Mouse (Mus musculus) liver, embryonic 14.5 days (tissue): ENCODE measurements around the gene Zfp260. TPM values are rescaled to one million over a fixed set of nuclear protein-coding genes. Genes with fewer than 3 reads are reported as not detected.

Experiments
- ATAC-seq: fragments of 200-750 bp; cut with Nextera tagmentation; 2 replicates; pipeline ENCODE4 v1.8.0; 2017; ENCODE audit warnings: moderate number of reproducible peaks, mild to moderate bottlenecking, moderate library complexity; ENCODE audit not compliant: insufficient read depth
- DNase-seq, 3 experiments: peaks; one replicate each; pipeline ENCODE4 v3.0.0-alpha.2; 2012 to 2013; ENCODE audit warnings: low read depth in 3 of 3, low spot score in 3 of 3
- H3K27ac ChIP-seq: fragments of 300-500 bp; sonication (generic); 2 replicates; pipeline ENCODE4 v1.5.1; 2014; ENCODE audit warnings: moderate library complexity, mild to moderate bottlenecking, control low read depth, inconsistent platforms
- H3K27me3 ChIP-seq: fragments of 300-500 bp; sonication (generic); 2 replicates; pipeline ENCODE4 v1.6.1; 2014; ENCODE audit warnings: mild to moderate bottlenecking, low read length, moderate library complexity; ENCODE audit not compliant: control insufficient read depth, insufficient read depth
- H3K36me3 ChIP-seq: fragments of 300-500 bp; sonication (generic); replicated peaks from 2 replicates; pipeline ENCODE4 v1.6.1; 2014; ENCODE audit warnings: low read depth; ENCODE audit not compliant: control insufficient read depth, insufficient read depth
- H3K4me1 ChIP-seq, 2 experiments: fragments of 200-500 bp in 1 of 2; fragments of 300-500 bp in 1 of 2; sonication (generic) in 1 of 2; replicated peaks; 2 replicates each; pipeline ENCODE4 v1.6.1; 2012 to 2014; ENCODE audit warnings: antibody characterized with exemption in 1 of 2, inconsistent platforms in 1 of 2, low read length in 1 of 2; ENCODE audit not compliant: control insufficient read depth in 2 of 2, insufficient read depth in 2 of 2
- H3K4me2 ChIP-seq: fragments of 300-500 bp; sonication (generic); 2 replicates; pipeline ENCODE4 v1.6.1; 2014; ENCODE audit warnings: low read depth, mild to moderate bottlenecking, control low read depth, moderate library complexity
- H3K4me3 ChIP-seq, 2 experiments: fragments of 200-500 bp in 1 of 2; fragments of 300-500 bp in 1 of 2; sonication (generic) in 1 of 2; 2 replicates each; pipeline ENCODE4 v1.5.1; 2012 to 2014; ENCODE audit warnings: low read depth in 2 of 2, low read length in 2 of 2, mild to moderate bottlenecking in 2 of 2, control low read depth in 1 of 2, inconsistent platforms in 1 of 2, moderate library complexity in 1 of 2; ENCODE audit not compliant: insufficient read depth in 1 of 2
- H3K9ac ChIP-seq: fragments of 300-500 bp; sonication (generic); replicated peaks from 2 replicates; pipeline ENCODE4 v1.6.1; 2014; ENCODE audit warnings: mild to moderate bottlenecking, control low read depth, moderate library complexity
- H3K9me3 ChIP-seq: fragments of 300-500 bp; sonication (generic); 2 replicates; pipeline ENCODE4 v1.6.1; 2016; ENCODE audit warnings: low read length, mixed read lengths; ENCODE audit not compliant: control insufficient read depth
- CTCF ChIP-seq: IDR thresholded peaks from 2 replicates; pipeline ENCODE4 v1.5.1; 2016; ENCODE audit warnings: antibody characterized with exemption, low read depth, control low read depth
- EP300 ChIP-seq: IDR thresholded peaks from 2 replicates; pipeline ENCODE4 v1.6.1; 2016; ENCODE audit warnings: antibody characterized with exemption, low read depth
- WGBS: fragments of 180-500 bp; shearing (Covaris S2); extraction: QIAGEN DNeasy Blood & Tissue Kit; methylation state at CpG from one replicate; pipeline ENCODE4 v1.1.7; 2014; ENCODE audit not compliant: insufficient replicate concordance; 5-methylcytosine and 5-hydroxymethylcytosine counted together
- microRNA-seq: library from miRNA; unstranded; fragments of <30 nt; microRNA quantifications from one replicate; pipeline ENCODE4, GENCODE M21; 2016
- polyA plus RNA-seq, 2 experiments: library from polyadenylated mRNA; depleted of rRNA in 1 of 2; stranded (reverse) in 1 of 2; unstranded in 1 of 2; fragments of >200 nt; fragmentation: Nextera tagmentation in 1 of 2; extraction: Ambion mirVana in 1 of 2; gene quantifications; 2 replicates each; pipeline versions ENCODE4 v1.2.1 to v1.2.3; 2012 to 2014

Gene Zfp260
- polyA plus RNA-seq, 2 experiments = 4.8 to 11.9 TPM

- Histone ChIP-seq H3K27me3 (no peaks in the 10 kb centered on the region), H3K4me2 (peak overlapping the region; percentile 57), H3K9me3 (no peaks in the 10 kb centered on the region), H3K36me3 (no peaks in the 10 kb centered on the region), H3K4me1 (no peaks in the 10 kb centered on the region; a peak in 1 of 4 replicates), H3K27ac (no peak overlapping the region), H3K4me3 (peak overlapping the region; percentile 14 to 53), H3K9ac (no peak overlapping the region)
- TF ChIP-seq CTCF (no peak), EP300 (no peak)
- WGBS = 1% methylated on average over 35 of the region's 35 CpGs
- DNase-seq (peak in 1 of 3 experiments; percentile 6), ATAC-seq (peak; percentile 58; the same call in 1 of the 2 replicates)
These were observed 49.1 kb downstream of the Zfp260 start for GRCm38 (mm10) chr7:30143555-30144209.

GRCm38 (mm10) chr7:30147011-30147410 is 52.4 kb downstream of the Zfp260 start:
- Histone ChIP-seq H3K4me2 (no peak overlapping the region), H3K9ac (no peak overlapping the region), H3K27ac (no peak overlapping the region), H3K27me3 (no peaks in the 10 kb centered on the region), H3K9me3 (peaks cover 18% of the 10 kb centered on the region), H3K36me3 (no peaks in the 10 kb centered on the region; the same call in 1 of the 2 replicates), H3K4me3 (no peak overlapping the region), H3K4me1 (no peaks in the 10 kb centered on the region; a peak in 1 of 4 replicates)
- 80% methylated on average over 5 of the region's 5 CpGs for WGBS
- ATAC-seq (no peak), DNase-seq (no peak)
- TF ChIP-seq CTCF = no peak
- TF ChIP-seq EP300 = no peak

- ATAC-seq (no peak), DNase-seq (no peak)
- Histone ChIP-seq H3K36me3 (peaks cover 11% of the 10 kb centered on the region), H3K4me3 (no peak overlapping the region), H3K4me1 (no peaks in the 10 kb centered on the region), H3K27me3 (no peaks in the 10 kb centered on the region), H3K4me2 (no peak overlapping the region), H3K9me3 (peaks cover 35% of the 10 kb centered on the region), H3K27ac (no peak overlapping the region), H3K9ac (no peak overlapping the region)
- 81% methylated on average over 1 of the region's 1 CpGs for WGBS
- TF ChIP-seq EP300 = no peak
- TF ChIP-seq CTCF = peak; percentile 33; the same call in 1 of the 2 replicates
These were observed 59.5 kb downstream of the Zfp260 start for GRCm38 (mm10) chr7:30154040-30154439.

GRCm38 (mm10) chr7:30155507-30155906 is 60.9 kb downstream of the Zfp260 start:
- Histone ChIP-seq H3K27me3 (no peaks in the 10 kb centered on the region), H3K4me1 (no peaks in the 10 kb centered on the region), H3K27ac (no peak overlapping the region), H3K9me3 (peaks cover 29% of the 10 kb centered on the region), H3K4me2 (no peak overlapping the region), H3K4me3 (no peak overlapping the region), H3K36me3 (peaks cover 22% of the 10 kb centered on the region), H3K9ac (no peak overlapping the region)
- WGBS = 82% methylated on average over 3 of the region's 3 CpGs
- no peak for ATAC-seq
- TF ChIP-seq CTCF = peak; percentile 10; the same call in 1 of the 2 replicates
- TF ChIP-seq EP300 = no peak
- no peak for DNase-seq

Small RNA genes within 50 kb of the gene (microRNA-seq; reads per million reads assigned to microRNA genes)
- gene Gm23368 = not detected

Other genes with a start within 250 kb of the Zfp260 start
- gene Zfp940, start 241.1 kb upstream of the Zfp260 start, polyA plus RNA-seq (2012; rRNA removed) = 0.17 and 0.41 TPM in 2 replicates
- gene Zfp940, start 241.1 kb upstream of the Zfp260 start, polyA plus RNA-seq (2014; fragmentation: Nextera tagmentation; extraction: Ambion mirVana) = 0.61 and 1.0 TPM in 2 replicates
- 0.69 and 0.92 TPM in 2 replicates for gene Zfp420, start 234.8 kb upstream of the Zfp260 start, polyA plus RNA-seq (2012; rRNA removed)
- 0.66 and 1.0 TPM in 2 replicates for gene Zfp420, start 234.8 kb upstream of the Zfp260 start, polyA plus RNA-seq (2014; fragmentation: Nextera tagmentation; extraction: Ambion mirVana)
- gene Zfp27, start 188.2 kb upstream of the Zfp260 start, polyA plus RNA-seq (2012; rRNA removed) = 1.0 and 1.2 TPM in 2 replicates
- 1.7 TPM in 2 replicates for gene Zfp27, start 188.2 kb upstream of the Zfp260 start, polyA plus RNA-seq (2014; fragmentation: Nextera tagmentation; extraction: Ambion mirVana)
- 0.51 and 0.69 TPM in 2 replicates for gene Zfp383, start 186.6 kb upstream of the Zfp260 start, polyA plus RNA-seq (2012; rRNA removed)
- gene Zfp383, start 186.6 kb upstream of the Zfp260 start, polyA plus RNA-seq (2014; fragmentation: Nextera tagmentation; extraction: Ambion mirVana) = 0.35 and 0.42 TPM in 2 replicates
- 1.5 and 1.7 TPM in 2 replicates for gene Zfp74, start 140.7 kb upstream of the Zfp260 start, polyA plus RNA-seq (2012; rRNA removed)
- gene Zfp74, start 140.7 kb upstream of the Zfp260 start, polyA plus RNA-seq (2014; fragmentation: Nextera tagmentation; extraction: Ambion mirVana) = 0.85 and 1.8 TPM in 2 replicates
- 4.5 and 6.1 TPM in 2 replicates for gene Zfp568, start 110.8 kb upstream of the Zfp260 start, polyA plus RNA-seq (2012; rRNA removed)
- gene Zfp568, start 110.8 kb upstream of the Zfp260 start, polyA plus RNA-seq (2014; fragmentation: Nextera tagmentation; extraction: Ambion mirVana) = 7.0 and 8.2 TPM in 2 replicates
- gene Zfp14, start 43.4 kb upstream of the Zfp260 start, polyA plus RNA-seq (2012; rRNA removed) = 0.24 and 0.38 TPM in 2 replicates
- gene Zfp14, start 43.4 kb upstream of the Zfp260 start, polyA plus RNA-seq (2014; fragmentation: Nextera tagmentation; extraction: Ambion mirVana) = 0.21 and 0.27 TPM in 2 replicates
- 0.22 and 0.50 TPM in 2 replicates for gene Zfp82, start 21.9 kb upstream of the Zfp260 start, polyA plus RNA-seq (2012; rRNA removed)
- gene Zfp82, start 21.9 kb upstream of the Zfp260 start, polyA plus RNA-seq (2014; fragmentation: Nextera tagmentation; extraction: Ambion mirVana) = 1.2 and 1.8 TPM in 2 replicates
- gene Gm26920, start 4.4 kb upstream of the Zfp260 start, polyA plus RNA-seq (2012; rRNA removed) = 0.13 TPM in 1 of 2 replicates, not detected in the other
- gene Gm26920, start 4.4 kb upstream of the Zfp260 start, polyA plus RNA-seq (2014; fragmentation: Nextera tagmentation; extraction: Ambion mirVana) = 0.23 TPM in 1 of 2 replicates, not detected in the other
- gene Zfp566, start 4.2 kb upstream of the Zfp260 start, polyA plus RNA-seq (2012; rRNA removed) = 0.54 and 1.8 TPM in 2 replicates
- gene Zfp566, start 4.2 kb upstream of the Zfp260 start, polyA plus RNA-seq (2014; fragmentation: Nextera tagmentation; extraction: Ambion mirVana) = 1.3 and 1.5 TPM in 2 replicates
- 0.26 and 0.66 TPM in 2 replicates for gene Zfp382, start 27.2 kb downstream of the Zfp260 start, polyA plus RNA-seq (2012; rRNA removed)
- gene Zfp382, start 27.2 kb downstream of the Zfp260 start, polyA plus RNA-seq (2014; fragmentation: Nextera tagmentation; extraction: Ambion mirVana) = 0.32 and 1.5 TPM in 2 replicates
- gene Zfp146, start 75.0 kb downstream of the Zfp260 start, polyA plus RNA-seq (2012; rRNA removed) = 13.5 and 20.8 TPM in 2 replicates
- 4.2 and 4.4 TPM in 2 replicates for gene Zfp146, start 75.0 kb downstream of the Zfp260 start, polyA plus RNA-seq (2014; fragmentation: Nextera tagmentation; extraction: Ambion mirVana)
- 3.5 TPM in 2 replicates for gene Cox7a1, start 89.4 kb downstream of the Zfp260 start, polyA plus RNA-seq (2012; rRNA removed)
- gene Cox7a1, start 89.4 kb downstream of the Zfp260 start, polyA plus RNA-seq (2014; fragmentation: Nextera tagmentation; extraction: Ambion mirVana) = 5.5 and 7.0 TPM in 2 replicates
- gene Capns1, start 104.0 kb downstream of the Zfp260 start, polyA plus RNA-seq (2012; rRNA removed) = 122 and 167 TPM in 2 replicates
- gene Capns1, start 104.0 kb downstream of the Zfp260 start, polyA plus RNA-seq (2014; fragmentation: Nextera tagmentation; extraction: Ambion mirVana) = 29.3 and 31.2 TPM in 2 replicates
- 71.8 and 72.4 TPM in 2 replicates for gene Polr2i, start 137.2 kb downstream of the Zfp260 start, polyA plus RNA-seq (2012; rRNA removed)
- gene Polr2i, start 137.2 kb downstream of the Zfp260 start, polyA plus RNA-seq (2014; fragmentation: Nextera tagmentation; extraction: Ambion mirVana) = 59.2 and 61.1 TPM in 2 replicates
- 13.1 and 24.4 TPM in 2 replicates for gene Tbcb, start 137.5 kb downstream of the Zfp260 start, polyA plus RNA-seq (2012; rRNA removed)
- gene Tbcb, start 137.5 kb downstream of the Zfp260 start, polyA plus RNA-seq (2014; fragmentation: Nextera tagmentation; extraction: Ambion mirVana) = 44.8 and 47.1 TPM in 2 replicates
- gene Ovol3, start 140.9 kb downstream of the Zfp260 start, polyA plus RNA-seq (2012; rRNA removed) = not detected in 2 replicates
- not detected in 2 replicates for gene Ovol3, start 140.9 kb downstream of the Zfp260 start, polyA plus RNA-seq (2014; fragmentation: Nextera tagmentation; extraction: Ambion mirVana)
- 0.03 TPM in 1 of 2 replicates, not detected in the other for gene Thap8, start 185.3 kb downstream of the Zfp260 start, polyA plus RNA-seq (2012; rRNA removed)
- not detected in 2 replicates for gene Thap8, start 185.3 kb downstream of the Zfp260 start, polyA plus RNA-seq (2014; fragmentation: Nextera tagmentation; extraction: Ambion mirVana)
- gene Wdr62, start 185.6 kb downstream of the Zfp260 start, polyA plus RNA-seq (2012; rRNA removed) = 12.4 and 14.0 TPM in 2 replicates
- gene Wdr62, start 185.6 kb downstream of the Zfp260 start, polyA plus RNA-seq (2014; fragmentation: Nextera tagmentation; extraction: Ambion mirVana) = 7.5 and 8.8 TPM in 2 replicates
- gene Clip3, start 197.0 kb downstream of the Zfp260 start, polyA plus RNA-seq (2012; rRNA removed) = 1.0 and 2.1 TPM in 2 replicates
- gene Clip3, start 197.0 kb downstream of the Zfp260 start, polyA plus RNA-seq (2014; fragmentation: Nextera tagmentation; extraction: Ambion mirVana) = 0.71 and 0.86 TPM in 2 replicates
- gene Alkbh6, start 213.9 kb downstream of the Zfp260 start, polyA plus RNA-seq (2012; rRNA removed) = 13.8 and 18.6 TPM in 2 replicates
- gene Alkbh6, start 213.9 kb downstream of the Zfp260 start, polyA plus RNA-seq (2014; fragmentation: Nextera tagmentation; extraction: Ambion mirVana) = 16.0 and 19.5 TPM in 2 replicates
- gene Syne4, start 220.0 kb downstream of the Zfp260 start, polyA plus RNA-seq (2012; rRNA removed) = 11.1 and 12.0 TPM in 2 replicates
- 7.0 and 7.6 TPM in 2 replicates for gene Syne4, start 220.0 kb downstream of the Zfp260 start, polyA plus RNA-seq (2014; fragmentation: Nextera tagmentation; extraction: Ambion mirVana)
- 0.11 and 0.19 TPM in 2 replicates for gene E130208F15Rik, start 227.0 kb downstream of the Zfp260 start, polyA plus RNA-seq (2012; rRNA removed)
- gene E130208F15Rik, start 227.0 kb downstream of the Zfp260 start, polyA plus RNA-seq (2014; fragmentation: Nextera tagmentation; extraction: Ambion mirVana) = not detected in 2 replicates
- 3.8 and 5.1 TPM in 2 replicates for gene Sdhaf1, start 229.1 kb downstream of the Zfp260 start, polyA plus RNA-seq (2012; rRNA removed)
- gene Sdhaf1, start 229.1 kb downstream of the Zfp260 start, polyA plus RNA-seq (2014; fragmentation: Nextera tagmentation; extraction: Ambion mirVana) = 6.7 and 7.0 TPM in 2 replicates